Mouse (Mus musculus): ENCODE results near the gene Fndc8.
A peak's percentile ranks its signal among the peaks of the same experiment; 100 is the strongest.

DNA sequence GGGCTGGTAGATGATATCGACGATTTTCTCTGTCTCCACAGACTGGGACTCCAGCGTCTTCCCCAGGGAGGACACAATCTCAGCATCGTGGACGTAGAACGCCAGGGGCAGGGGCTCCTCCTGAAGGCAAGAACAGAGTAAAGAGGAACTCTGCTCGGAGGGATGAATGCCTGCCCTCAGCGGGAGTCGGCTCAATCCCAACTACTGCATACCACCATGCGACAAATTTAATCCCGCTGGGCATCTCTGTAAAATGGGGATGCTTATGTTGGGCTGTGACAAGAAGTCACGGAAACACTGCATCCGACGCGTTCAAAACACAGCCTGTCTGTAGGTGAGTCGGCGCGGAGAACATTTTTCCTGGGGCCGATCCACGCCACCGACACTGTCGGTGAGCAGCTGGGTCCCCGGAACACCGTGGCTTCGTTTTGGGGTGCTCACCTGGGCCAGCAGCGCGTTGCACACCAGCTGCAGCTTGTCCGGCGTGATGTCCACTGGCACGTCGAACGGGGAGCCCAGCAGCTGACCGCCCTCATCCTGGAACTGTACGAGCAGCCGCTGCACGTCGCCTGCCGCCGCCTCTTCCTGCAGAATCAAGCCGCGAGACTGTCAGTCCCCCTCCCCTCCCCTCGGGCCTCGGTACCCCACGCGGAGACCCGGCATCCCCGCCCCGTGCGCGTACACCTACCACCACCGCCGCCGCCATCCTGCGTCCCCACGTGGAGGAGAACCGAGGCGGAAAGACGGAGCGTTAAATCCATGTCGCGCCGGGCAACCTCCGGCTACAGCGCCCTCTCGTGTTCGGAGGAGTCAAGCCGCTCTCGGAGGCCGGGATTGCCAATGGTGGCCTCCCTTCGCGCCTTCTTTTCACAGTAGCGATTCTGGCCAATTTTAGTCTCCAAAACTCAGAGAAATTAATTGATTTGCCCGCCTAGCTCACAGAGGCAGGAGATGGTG, 16.0 kb downstream of the Fndc8 start, which contains the start of gene Nle1:
- TF ChIP-seq CTCF (IDR thresholded peaks at IDR 0.05; ENCODE audit: low read depth) (peak; percentile 97), EP300 (optimal IDR thresholded peaks at IDR 0.05) (no peak)
